Mouse (Mus musculus) adrenal gland, adult 10 weeks (tissue): ENCODE measurements around the gene Wdfy4. TPM values are rescaled to one million over a fixed set of nuclear protein-coding genes. Genes with fewer than 3 reads are reported as not detected.

Experiments
- polyA plus RNA-seq: library from polyadenylated mRNA; stranded (reverse); fragments of 350-450 nt; fragmentation: Illumina TruSeq; extraction: RNeasy Lipid Tissue Mini Kit (QIAGEN cat#74804); gene quantifications from one replicate; pipeline ENCODE4 v1.2.3, GENCODE M21; 2014; ENCODE audit warnings: low read depth, low replicate concordance

The Wdfy4 gene
- polyA plus RNA-seq = 0.17 TPM

DNA sequence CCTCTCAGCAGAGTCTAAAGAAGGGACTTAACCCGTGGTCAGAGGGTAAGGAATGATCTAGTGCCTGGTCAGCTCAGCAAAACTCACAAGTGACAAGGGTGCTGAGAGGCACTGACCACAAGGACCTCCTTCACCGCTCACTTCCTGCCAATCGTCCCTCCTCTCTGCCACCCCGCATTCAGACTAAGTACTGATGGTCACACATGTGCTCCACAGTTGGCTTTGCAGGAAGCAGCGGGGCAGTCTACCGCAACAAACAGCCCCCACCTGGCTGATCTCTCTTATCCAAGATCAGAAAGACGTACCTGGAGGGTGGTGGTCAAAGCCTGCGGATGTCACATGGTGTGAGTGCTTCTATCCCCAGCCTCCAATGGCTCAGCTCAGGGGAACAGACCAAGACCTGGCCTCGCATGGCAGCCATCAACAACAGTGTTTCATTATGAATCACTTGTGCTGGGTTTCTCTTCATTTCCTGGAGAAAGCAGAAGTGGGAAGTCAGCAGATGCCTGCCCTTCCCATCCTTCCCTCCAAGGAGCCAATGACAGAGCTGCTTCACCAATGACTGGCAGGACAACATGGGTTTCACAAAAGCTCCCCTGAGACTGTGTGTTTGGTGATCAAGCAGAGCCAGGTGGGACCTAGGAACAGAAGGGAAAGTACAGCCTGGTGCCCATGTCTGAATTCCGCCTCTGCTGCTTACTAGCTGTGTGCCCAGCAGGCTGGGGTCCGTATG is at the start of gene Wdfy4:
TSS of gene Wdfy4 (minus strand) at position 441 of the 733 bp plus-strand sequence.

DNA sequence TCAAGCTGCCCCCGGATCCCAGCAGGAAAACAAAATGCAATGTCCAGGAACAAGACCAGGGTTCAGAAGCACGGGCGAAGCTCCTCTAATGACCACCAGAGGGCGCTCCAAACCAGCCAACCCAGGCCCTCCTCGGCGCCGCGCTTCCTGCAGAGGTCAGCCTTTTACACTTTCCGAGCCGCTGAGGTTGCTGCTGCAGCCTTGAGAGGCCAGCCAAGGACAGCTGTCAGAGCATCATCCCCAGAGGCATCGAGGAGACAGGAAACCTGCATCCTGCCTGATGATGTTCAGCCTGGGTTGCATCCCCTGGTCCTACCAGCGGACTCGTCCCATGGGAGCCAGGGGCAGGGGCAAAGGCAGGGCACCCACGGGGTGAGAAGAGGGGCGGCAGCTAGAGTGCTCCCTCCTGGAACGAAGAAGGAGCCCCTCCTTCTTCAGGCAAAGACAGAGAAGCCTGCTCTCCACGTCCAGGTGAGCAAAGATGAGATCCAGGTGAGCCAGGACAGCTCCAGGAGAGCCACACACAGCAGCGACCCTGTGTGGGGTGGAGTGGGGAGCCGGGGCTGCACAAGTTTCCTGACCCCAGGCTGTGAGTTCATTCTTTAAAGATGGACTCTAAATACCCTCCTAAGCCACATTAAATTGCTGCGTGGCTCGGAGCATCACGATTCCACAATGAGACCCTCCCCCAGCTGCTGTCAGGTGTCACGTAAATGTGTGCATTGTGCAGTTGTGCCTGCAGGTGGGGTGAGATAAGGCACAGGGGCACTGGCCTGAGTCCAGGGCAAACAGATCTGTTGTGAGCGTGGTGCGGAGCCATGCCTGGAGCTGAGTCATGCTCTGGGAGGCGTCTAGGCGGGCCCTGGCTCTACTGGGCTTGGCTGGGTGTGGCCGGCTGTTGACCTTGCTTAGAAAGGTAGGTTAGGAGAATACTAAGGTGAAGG is 28.8 kb upstream of the Wdfy4 start, which contains the start of gene Arhgap22:
TSS of gene Arhgap22 (plus strand) at position 204 of the 944 bp plus-strand sequence.

DNA sequence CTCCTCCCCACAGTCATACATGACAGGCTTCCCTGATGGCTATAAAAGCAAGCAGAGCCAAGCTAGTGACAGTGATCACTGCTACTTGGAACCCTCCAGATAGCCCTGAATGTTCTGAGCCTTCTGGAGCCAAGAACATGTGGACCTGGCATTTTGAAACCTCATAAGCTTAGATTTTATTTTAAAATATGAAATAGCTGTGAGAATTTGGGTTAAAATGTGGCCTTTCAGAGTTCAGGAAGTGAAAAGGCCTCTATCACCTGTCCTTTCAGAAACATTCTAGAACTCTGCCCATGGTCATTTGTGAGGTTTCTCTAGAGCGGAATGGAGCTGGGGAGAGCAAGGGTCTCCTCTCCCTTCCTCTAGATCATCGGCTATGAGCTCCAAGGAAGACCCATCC is 194.2 kb downstream of the Wdfy4 start, which contains the start of gene Lrrc18:
TSS of gene Lrrc18 (plus strand) at position 301 of the 400 bp plus-strand sequence.

Other genes starting within 250 kb of the Wdfy4 start
- 1.7 TPM for gene Lrrc18, start 194.1 kb downstream of the Wdfy4 start, polyA plus RNA-seq
- gene Arhgap22, start 28.5 kb upstream of the Wdfy4 start, polyA plus RNA-seq = 0.47 TPM